Mouse (Mus musculus): ENCODE measurements around the gene Clmn.

Gene Clmn

DNA sequence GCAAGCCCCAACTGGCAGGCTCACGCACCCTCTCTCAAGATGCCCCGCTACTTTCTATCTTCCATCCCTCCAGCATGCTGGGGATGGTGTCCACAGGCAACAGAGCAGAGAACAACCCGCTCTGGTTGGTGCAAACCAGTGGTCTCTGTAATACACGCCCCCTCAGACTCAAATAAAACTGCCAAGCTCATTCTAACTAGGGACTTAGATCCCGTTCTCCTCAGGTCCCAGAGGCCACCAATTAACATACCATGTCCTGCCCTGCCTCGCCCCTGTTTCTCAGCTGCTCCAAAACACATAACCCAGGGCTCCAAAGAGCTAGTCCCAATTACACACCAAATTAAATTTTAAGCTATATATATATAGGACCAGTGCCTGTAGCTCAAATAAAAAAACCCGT lies 50.6 kb downstream of the Clmn start:
- no peak for DNase-seq (ENCODE audit: low spot score)

DNA sequence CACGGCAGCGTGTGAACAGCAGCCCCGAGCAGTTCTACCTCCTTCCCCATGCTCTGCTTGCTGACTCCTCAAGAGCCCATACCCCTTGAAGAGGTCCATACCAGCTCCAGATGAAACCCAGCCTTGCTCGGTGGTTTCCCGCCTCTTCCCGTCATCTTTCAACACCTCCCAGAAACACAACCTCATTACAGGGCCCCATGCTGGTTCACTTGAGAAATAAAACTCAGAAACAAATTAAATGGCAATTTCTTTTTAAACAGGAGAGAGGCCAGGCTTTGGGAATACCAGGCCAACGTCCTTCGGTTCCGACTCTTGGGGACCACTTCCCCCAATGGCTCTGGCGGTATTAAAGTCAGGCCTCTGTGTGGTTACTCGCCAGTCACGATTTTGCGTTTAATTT lies 51.1 kb downstream of the Clmn start:
- DNase-seq (ENCODE audit: low spot score): no peak

DNA sequence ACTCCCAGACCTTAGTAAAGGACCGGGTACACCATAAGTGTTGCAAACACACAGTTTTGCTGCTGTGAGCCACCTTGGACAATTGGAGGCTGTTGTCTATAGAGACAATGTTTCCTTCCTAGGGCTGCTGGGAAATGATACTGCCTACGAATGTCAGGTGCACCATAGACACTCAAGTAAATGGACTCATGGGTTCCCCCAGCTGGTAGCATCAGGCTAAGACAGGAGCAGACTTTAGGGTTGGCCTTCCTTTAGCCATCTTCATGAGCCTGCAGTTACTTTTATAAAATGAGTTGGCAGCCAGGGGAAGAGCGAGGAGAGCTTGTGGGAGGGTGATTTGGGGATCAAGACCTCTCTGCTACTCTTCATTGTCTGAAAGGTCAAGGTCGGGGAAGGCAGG lies 52.2 kb downstream of the Clmn start:
- DNase-seq (ENCODE audit: low spot score): no peak

DNA sequence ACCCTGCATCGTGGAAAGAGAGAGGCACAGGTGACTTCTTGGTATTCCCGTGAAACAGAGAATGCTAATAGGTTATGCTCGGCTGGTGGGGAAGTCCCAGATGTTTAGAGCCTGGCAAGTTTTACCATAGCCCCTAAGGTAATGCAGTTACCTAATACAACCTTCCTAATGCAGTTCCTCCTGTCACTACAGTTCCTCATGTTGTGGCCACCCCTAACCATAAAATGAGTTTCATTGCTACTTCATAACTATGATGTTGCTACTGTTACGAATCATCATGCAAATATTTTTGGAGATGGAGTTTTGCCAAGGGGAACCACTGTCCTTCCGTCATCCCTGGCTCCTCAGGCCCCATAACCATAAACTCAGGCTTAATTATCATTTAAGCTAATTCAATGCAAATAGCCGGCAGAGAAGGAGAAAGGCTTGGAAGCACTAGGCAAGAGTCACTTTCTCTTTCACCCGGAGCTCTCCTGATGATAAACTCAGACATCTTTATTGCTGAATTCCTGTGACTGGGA lies 53.9 kb downstream of the Clmn start:
- no peak for DNase-seq (ENCODE audit: low spot score)

DNA sequence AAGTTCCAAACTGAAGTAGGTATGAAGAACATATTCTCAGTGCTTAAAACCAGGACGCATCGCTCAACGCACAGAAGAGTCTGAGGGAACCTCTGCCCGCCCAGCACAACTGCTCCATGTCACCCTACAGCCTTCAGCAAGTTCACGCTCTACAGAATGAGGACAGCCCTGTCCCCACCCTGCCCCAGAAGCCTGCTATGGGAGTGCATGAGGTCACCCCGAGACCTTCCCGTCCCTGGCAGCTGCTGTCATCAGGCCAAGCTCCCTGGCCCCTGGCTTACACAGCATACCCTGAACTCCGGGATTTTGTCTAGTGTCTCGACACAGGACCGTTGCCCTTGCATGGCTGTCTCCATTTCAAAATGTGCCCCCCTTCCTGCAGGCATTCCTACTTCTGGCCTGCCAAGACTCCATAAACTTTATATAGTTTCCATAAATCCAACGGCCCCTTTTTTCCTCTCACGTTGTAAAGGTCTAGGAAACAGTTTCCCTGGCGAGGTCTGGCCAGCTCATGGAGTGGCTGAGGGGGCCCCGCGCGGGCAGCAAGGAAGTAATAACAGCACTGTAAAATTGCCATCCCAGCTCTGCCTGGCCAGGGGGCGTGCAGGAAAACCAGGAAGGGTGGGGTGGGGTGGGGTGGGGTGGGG lies 56.3 kb downstream of the Clmn start:
- DNase-seq (ENCODE audit: low spot score): no peak

DNA sequence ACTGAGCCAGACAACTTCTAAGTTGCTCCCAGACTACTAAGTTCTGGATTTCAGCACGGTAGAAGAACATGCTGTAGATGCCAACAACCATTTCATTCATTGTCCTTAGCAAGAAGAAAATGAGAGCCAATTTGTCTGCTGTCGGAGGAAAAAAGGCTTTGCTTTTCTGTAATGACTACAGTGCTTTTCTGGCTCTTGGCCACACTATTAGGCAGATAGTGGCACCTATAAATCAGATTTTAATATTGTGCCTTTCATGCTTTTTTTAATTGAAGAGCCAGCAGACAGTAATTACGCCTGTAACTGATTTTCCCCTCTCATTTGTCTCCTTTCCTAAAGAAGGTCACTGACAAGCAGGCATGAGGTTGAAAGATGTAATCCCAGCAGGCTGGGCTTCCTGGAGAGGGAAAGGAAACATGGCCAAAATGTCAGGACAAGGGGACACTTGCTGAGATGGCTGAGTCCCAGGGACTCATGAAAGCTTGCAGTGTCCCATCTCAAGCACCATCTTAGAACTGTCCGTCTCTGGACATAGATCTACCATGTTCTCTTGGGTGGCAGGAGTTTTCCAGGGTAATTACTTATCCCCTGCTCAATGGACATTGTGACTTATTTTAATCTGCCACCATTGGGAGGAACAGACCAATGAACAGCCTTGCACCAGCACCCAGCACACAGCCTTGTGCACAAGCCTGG lies 58.0 kb downstream of the Clmn start:
- no peak for DNase-seq (ENCODE audit: low spot score)

DNA sequence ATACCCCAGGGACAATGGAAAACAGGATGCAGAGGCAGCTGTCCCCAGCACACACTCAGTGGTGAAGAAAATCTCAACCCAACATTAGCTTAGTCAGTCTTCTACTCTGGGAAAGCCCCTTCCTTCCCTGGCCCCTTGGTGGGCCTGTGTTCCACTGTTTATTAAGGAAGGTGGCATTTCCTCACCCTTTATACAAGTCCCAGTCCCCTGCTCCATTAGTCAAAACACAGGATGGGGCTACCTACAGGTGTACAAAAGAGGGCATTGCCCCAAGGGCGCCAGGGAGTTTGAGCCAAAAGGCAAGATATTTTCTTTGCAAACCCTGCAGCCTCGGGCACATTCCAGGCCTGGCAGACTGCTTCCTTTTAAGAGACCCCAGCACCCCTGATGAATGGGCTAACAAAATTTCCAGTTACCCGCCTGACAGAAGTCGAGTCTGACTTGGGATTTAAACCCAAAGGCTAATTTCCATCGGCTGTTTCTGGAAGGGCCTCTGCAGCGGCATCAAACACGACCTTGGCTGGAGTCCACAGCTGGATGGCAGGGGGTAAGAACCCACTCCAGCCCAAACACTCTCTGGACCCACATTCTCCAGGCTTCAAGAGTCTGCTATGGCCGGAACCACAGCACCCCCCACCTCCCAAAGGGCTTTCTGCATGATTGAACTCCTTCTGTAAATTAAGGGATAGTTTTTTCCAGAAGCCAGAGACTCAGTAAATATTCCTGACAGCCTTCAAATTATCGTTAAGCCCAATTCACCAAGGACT lies 63.2 kb downstream of the Clmn start:
- no peak for DNase-seq (ENCODE audit: low spot score)

DNA sequence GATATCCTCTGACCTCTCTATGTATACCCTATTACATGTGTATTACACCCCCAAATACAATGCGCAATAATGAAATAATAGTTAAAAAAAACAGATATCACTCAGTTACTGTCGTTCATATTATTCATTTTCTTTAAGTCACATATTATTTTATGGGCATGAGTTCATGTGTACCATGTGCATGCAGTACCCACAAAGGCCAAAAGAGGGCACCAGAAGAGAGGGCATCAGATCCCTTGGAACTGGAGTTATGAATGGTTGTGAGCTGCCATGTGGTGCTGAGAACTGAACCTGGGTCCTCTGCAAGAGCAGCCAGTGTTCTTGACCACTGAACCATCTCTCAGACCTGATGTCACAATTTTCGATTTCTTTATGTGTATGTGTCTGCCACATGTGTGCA lies 65.5 kb downstream of the Clmn start:
- no peak for DNase-seq (ENCODE audit: low spot score)

DNA sequence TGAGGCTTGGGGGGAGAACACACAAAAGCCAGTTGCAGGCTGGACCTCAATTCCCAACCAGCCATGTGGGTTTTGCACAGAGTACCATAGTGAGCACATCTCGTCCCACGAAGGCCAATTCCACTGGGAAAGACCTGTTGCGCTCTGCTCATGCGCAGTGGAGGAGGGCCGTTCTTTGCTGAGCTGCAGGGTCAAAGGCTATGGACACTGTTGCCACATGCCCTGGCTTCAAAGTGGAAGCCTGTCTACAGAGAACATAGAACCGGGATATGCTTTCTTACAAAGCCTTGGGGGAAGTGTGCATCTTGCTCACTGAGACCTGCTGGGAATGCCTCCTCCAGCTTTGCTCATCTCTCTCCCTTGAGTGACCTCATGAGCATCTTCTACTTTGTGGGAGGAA lies 67.0 kb downstream of the Clmn start:
- no peak for DNase-seq (ENCODE audit: low spot score)

DNA sequence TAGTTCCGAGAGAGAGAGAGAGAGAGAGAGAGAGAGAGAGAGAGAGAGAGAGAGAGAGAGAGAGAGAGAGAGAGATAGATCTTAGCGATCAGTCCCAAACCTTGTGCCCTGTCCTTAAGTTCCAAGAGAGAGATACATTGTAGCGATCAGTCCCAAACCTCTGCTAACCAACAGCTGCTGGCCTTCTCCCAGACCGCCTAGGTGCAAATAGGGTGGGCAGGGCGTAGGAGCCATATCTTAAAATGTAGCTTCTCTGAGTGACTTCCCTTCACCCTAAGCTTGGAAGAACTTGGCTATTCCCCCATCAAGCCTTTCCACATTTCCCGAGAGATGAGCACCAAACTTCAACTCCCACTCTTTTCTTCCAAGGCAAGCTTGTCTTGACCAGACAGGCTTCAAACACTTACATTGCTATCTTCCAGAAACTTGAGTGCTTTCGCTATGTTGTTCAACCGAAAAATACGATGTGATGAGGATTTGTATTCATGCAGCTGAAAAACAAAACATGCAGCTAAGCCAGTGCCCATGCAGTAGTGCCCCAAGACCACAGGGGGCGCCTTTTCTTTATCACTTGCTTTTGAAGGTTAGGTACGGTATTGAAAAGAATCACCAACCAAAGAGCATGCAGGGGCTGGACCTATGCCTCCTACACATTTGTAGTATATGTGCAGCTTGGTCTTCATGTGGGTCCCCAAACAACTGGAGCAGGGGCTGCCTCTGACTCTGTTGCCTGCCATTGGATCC lies 68.1 kb downstream of the Clmn start:
- DNase-seq (ENCODE audit: low spot score): no peak

DNA sequence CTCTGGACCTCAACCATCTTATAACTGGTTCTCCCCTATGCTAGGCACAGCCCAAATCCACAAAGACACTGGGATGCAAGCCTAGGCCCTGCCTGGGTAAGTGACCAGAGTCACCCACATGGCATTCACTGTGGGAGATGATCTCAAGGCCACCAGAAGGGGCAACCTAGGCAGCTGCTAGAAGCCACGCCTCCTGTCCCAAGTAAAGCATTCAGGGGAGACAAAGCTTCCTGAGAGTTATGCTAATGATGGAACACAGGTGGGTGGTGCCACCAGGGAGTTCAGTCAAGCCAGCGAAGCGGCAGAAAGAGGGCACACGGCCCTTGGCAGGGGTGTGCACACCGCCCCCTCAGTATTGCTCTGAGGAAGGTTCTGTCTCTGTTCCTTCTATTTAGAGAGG lies 69.9 kb downstream of the Clmn start:
- DNase-seq (ENCODE audit: low spot score): no peak

DNA sequence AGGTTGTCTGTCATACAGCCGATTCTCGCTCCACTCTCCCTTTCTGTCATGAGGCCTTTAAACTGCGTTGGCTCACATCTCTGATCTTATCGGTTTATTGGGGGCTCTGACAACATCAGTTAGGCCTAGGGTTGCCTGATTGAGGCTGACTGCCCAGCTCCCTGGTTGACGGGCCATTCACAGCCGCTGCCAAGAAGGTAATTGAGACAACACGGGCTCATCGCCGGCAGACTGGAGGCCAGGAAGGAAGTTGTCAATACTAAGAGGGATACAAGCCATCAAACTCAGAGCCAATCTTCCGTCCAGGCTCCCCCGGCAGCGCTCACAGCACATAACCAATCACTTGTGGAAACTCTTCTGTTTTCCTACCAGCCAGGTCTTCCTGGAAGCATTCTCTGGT lies 71.4 kb downstream of the Clmn start:
- no peak for DNase-seq (ENCODE audit: low spot score)

DNA sequence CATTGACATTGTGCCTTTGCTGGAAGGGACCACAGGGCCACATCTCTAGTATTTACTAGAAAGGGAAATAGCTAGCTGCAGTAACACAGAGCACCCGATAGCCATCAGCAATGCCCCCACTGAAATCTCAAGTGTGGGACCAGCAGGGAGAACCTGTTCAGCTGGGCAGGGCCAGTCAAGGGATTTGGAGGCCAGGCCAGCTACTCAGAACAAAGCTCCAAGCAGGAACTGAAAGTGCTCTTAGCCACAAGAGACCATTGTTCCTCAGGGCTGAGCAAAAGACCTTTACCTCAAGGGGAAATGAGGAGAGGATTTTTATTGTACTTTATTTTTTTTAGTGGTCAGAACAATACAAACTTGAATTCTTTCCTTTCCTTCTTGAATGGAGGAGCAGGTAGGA lies 87.3 kb downstream of the Clmn start:
- DNase-seq (ENCODE audit: low spot score): no peak

DNA sequence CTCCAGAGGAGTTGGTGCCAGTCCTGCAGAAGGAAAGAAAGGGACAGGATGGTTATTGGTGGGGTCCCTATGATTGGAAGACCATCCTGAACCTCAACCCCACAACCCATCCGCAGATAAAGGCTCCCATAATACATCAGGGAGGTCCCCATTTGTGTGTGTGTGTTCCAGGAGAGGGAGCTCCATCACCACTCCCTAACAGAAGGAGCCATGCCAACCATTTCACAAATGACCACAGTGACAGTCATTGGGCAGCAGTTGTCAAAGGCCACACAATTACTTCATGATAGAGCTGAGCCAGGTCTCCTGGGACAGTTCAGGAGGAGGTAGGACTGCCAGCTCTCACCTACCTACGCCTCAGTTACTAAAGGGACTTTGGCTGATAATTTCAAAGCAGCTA lies 92.9 kb downstream of the Clmn start:
- DNase-seq (ENCODE audit: low spot score): no peak

DNA sequence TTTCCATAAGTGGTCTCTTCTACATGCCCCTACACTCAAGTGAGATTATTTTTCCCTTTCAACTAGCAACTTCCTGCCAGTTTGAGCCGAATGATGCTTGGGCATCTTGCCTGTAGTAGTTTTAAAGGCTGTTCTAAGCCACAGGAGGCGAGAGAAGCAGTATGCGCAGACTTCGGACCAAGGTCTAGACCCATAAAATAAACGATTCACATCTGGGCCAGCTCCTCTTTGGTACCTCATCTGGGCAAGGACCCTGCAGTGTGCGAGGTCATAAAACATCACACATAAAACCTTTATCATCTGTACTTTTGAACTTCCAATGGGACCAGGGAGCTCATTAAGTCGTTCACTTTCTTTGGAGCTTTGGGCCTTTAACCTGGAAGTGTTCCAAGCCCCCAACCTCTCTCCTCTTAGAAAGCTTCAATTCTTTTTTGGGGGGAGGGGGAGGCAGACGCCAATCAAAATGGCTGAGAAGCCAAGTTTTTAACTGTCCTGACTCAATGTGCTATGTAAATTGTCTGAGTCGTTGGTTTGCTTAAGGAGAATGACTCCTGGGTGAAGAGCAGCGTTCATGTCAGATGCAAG lies 95.6 kb downstream of the Clmn start:
- DNase-seq (ENCODE audit: low spot score): no peak

DNA sequence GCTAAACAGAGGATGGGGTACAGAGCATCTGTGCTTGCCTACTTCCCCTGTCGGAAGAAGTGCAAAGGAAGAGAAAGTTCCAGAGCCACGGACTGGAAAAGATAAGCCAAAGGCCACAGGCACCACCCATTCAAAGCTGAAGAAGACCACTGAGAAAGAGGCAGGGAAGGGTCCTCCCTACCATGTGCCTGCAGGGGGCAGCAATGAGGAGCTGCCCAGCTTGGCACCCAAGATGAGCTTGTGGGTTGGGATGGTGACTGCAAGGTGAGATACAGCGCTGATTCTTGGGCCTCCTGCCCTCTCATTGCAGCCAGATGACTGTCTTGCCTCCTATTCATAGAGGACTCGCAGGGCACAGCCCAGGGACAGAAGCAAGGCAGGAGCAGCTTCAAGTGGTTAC lies 97.7 kb downstream of the Clmn start:
- no peak for DNase-seq (ENCODE audit: low spot score)

DNA sequence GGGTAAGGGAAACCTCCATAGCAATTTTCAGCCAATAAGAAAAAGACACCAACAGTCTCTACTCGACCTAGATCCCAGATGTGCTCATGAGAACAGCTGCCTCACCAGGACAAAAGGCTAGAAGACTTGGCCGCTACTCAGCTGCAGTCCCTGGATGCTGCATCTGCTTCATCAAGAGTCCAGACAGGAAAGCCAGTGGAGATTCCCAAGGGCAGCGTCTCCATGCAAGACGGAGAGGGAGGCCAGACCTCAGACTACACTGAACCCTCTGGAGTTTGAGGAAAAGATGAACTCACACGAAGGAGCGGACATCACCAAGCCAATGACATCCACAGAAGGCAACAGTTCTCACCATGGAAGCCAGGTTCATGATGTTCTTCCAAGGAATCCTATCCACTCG lies 99.1 kb downstream of the Clmn start:
- no peak for DNase-seq (ENCODE audit: low spot score)

DNA sequence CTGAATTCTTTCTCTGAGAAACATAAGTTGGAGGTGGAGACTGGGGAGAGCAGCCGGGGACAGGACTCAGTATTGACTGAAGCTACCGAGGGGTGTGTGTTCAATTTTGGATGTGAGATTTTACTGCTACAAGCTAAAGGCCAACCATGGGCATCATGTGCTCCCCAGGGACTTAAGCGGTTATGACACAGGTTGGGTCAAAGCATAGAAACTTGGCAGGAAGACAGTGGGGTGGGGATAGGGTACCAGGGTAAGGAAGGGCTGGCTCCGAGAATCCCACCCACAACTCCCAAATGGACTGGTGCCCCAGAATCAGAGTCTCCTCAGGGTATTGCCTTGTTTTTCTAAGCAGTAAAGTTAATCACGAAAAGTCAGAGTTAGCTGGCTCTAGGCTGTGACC lies 99.8 kb downstream of the Clmn start:
- no peak for DNase-seq (ENCODE audit: low spot score)

DNA sequence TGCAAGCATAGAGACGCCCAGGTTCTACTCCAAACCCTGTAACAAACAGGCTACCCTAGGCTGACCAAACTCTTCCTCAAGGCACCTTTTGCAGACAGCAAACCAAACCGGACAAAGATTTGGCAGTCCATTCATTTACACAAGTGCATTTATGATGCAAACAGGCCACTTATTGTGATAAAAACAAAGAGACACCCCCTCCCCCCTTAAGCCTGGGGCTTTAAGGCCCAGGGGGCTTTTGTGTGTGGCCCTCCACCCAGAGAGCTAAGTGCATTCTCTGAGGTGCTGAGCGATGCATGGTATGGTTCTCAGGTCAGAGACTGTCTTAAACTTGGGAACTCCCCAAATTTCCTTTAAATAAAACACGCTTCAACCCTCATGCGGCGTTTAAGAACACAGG lies 101.0 kb downstream of the Clmn start:
- DNase-seq (ENCODE audit: low spot score): no peak

DNA sequence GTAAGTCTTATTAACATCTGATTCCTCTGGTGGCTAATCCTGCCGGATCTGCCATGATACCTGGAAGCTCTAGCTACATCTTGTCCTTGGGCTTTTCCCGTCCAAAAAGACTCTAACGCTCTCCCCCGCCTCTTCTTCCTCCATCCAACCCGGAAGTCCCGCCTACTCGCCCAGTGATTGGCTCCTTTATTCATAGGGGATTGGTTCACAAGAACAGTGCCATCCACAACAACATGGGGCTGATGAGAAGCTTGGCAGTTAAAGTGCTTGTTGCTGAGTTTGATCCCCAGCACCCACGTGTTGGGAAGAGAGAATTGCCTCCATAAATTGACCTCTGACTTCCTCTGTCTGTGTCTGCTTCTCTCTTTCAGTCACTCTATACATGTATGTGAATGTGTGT lies 103.5 kb downstream of the Clmn start:
- no peak for DNase-seq (ENCODE audit: low spot score)

DNA sequence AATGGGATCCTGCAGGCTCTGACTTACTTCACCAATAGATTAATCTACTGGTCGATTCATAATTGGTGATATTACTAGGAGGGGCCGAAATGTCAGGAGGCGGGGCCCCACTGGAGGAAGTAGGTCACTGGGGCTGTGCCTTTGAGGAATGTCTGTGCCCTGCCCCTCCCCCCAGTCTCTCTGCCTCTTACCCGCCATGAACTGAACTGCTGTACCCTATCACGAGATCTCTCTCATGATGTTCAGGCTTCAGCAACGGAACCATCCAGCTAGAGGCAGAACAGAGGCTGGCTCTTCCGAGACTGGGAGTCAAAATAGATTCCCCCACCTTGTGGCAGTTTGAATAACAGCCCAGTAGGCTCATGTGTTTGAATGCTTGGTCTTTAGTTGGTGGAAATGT lies 106.8 kb downstream of the Clmn start:
- no peak for DNase-seq (ENCODE audit: low spot score)

DNA sequence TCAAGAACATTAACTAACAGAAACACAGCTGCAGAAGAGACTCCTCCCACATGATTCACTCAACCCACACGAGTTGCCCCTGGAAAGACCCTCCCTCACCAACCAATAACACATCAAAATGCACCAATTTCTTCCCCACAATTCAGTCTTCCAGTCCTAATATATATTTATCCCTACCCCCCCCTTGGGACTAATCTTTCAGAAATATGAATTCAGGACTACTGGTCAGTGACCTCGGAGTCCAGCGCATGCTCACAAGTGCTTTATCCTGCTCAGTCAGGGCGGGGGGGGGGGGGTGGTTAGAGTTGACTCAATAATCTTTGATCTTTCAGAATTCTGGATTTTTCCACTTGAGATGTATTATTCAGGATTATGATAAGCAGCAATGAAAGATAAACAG lies 111.2 kb downstream of the Clmn start:
- no peak for DNase-seq (ENCODE audit: low spot score)
